Mouse (Mus musculus) megakaryocyte progenitor cell, adult 5-6 weeks (primary cell): ENCODE data around the gene Nop2. TPM values are rescaled to one million over a fixed set of nuclear protein-coding genes. Genes with fewer than 3 reads are reported as not detected.
A peak's percentile ranks its signal among the peaks of the same experiment; 100 is the strongest.

Experiments
- ATAC-seq: replicated peaks from 2 replicates; pipeline ENCODE4 v1.8.0; 2016; ENCODE audit warnings: mild to moderate bottlenecking, moderate TSS enrichment, inconsistent platforms; ENCODE audit not compliant: poor library complexity
- total RNA-seq, 2 experiments: library from RNA; stranded (forward) in 1 of 2; stranded (reverse) in 1 of 2; fragments of 157-497, 149-512 nt in 1 of 2; fragments of 200-1000 nt in 1 of 2; gene quantifications; 2 replicates each; pipeline versions ENCODE4 v1.2.3 to v1.2.4; 2015 to 2017

Nop2 gene
- total RNA-seq (2015): 42.8 and 43.7 TPM in 2 replicates
- total RNA-seq (2017): 82.3 and 83.8 TPM in 2 replicates

- peak; percentile 89 for ATAC-seq
Observed at GRCm38 (mm10) chr6:125131302-125132156, at the start of gene Nop2. Nop2 (plus strand) TSS chr6:125131909.

- ATAC-seq: no peak
Observed at GRCm38 (mm10) chr6:125082801-125083386, 48.8 kb upstream of the Nop2 start.

- ATAC-seq: peak; percentile 66
Observed at GRCm38 (mm10) chr6:125084424-125084823, 47.3 kb upstream of the Nop2 start.

GRCm38 (mm10) chr6:125087937-125088336 lies 43.8 kb upstream of the Nop2 start:
- ATAC-seq: no peak

- ATAC-seq: peak; percentile 54
Observed at GRCm38 (mm10) chr6:125088561-125089321, 43.0 kb upstream of the Nop2 start.

GRCm38 (mm10) chr6:125089521-125090321 lies 42.0 kb upstream of the Nop2 start:
- ATAC-seq: peak; percentile 66

GRCm38 (mm10) chr6:125090341-125091085 lies 41.2 kb upstream of the Nop2 start:
- no peak for ATAC-seq

- ATAC-seq: no peak
Observed at GRCm38 (mm10) chr6:125092372-125092771, 39.3 kb upstream of the Nop2 start.

- no peak for ATAC-seq
Observed at GRCm38 (mm10) chr6:125094843-125095242, 36.9 kb upstream of the Nop2 start.

GRCm38 (mm10) chr6:125095391-125096278 lies 36.1 kb upstream of the Nop2 start, which contains the start of gene Chd4:
Chd4 (plus strand) TSS chr6:125095981.
- ATAC-seq: peak; percentile 73

- ATAC-seq: no peak
Observed at GRCm38 (mm10) chr6:125096279-125096596, 35.5 kb upstream of the Nop2 start.

GRCm38 (mm10) chr6:125096597-125097345 lies 34.9 kb upstream of the Nop2 start:
- peak; percentile 10; the same call in 1 of the 2 replicates for ATAC-seq

GRCm38 (mm10) chr6:125097346-125097689 lies 34.4 kb upstream of the Nop2 start:
- ATAC-seq: no peak

- no peak for ATAC-seq
Observed at GRCm38 (mm10) chr6:125097951-125098350, 33.8 kb upstream of the Nop2 start.

GRCm38 (mm10) chr6:125098513-125098912 lies 33.2 kb upstream of the Nop2 start:
- no peak for ATAC-seq

GRCm38 (mm10) chr6:125099421-125099971 lies 32.2 kb upstream of the Nop2 start:
- ATAC-seq: peak; percentile 36

GRCm38 (mm10) chr6:125101444-125101843 lies 30.3 kb upstream of the Nop2 start:
- ATAC-seq: no peak

GRCm38 (mm10) chr6:125104223-125104622 lies 27.5 kb upstream of the Nop2 start:
- ATAC-seq: peak; percentile 92
